Mouse (Mus musculus): ENCODE data around the gene Olfr569. TPM values are rescaled to one million over a fixed set of nuclear protein-coding genes. Genes with fewer than 3 reads are reported as not detected.

Gene Olfr569
- polyA plus RNA-seq, 1 experiment from 2014 or later = not detected

Other genes starting within 250 kb of the Olfr569 start
- gene Olfr555, start 232.1 kb downstream of the Olfr569 start, polyA plus RNA-seq (2015; fragmentation: Nextera tagmentation; extraction: Ambion mirVana) = not detected in 2 replicates
- not detected in 2 replicates for gene Olfr556, start 226.0 kb downstream of the Olfr569 start, polyA plus RNA-seq (2015; fragmentation: Nextera tagmentation; extraction: Ambion mirVana)
- gene Trim68, start 203.6 kb downstream of the Olfr569 start, polyA plus RNA-seq (2015; fragmentation: Nextera tagmentation; extraction: Ambion mirVana) = 7.0 and 10.4 TPM in 2 replicates
- not detected in 2 replicates for gene Olfr557, start 195.0 kb downstream of the Olfr569 start, polyA plus RNA-seq (2015; fragmentation: Nextera tagmentation; extraction: Ambion mirVana)
- 0.22 and 0.54 TPM in 2 replicates for gene Olfr558, start 188.7 kb downstream of the Olfr569 start, polyA plus RNA-seq (2015; fragmentation: Nextera tagmentation; extraction: Ambion mirVana)
- gene Olfr33, start 171.8 kb downstream of the Olfr569 start, polyA plus RNA-seq (2015; fragmentation: Nextera tagmentation; extraction: Ambion mirVana) = not detected in 2 replicates
- gene Olfr559, start 163.4 kb downstream of the Olfr569 start, polyA plus RNA-seq (2015; fragmentation: Nextera tagmentation; extraction: Ambion mirVana) = not detected in 2 replicates
- gene Olfr560, start 131.5 kb downstream of the Olfr569 start, polyA plus RNA-seq (2015; fragmentation: Nextera tagmentation; extraction: Ambion mirVana) = not detected in 2 replicates
- 0.06 TPM in 1 of 2 replicates, not detected in the other for gene Olfr78, start 131.4 kb downstream of the Olfr569 start, polyA plus RNA-seq (2015; fragmentation: Nextera tagmentation; extraction: Ambion mirVana)
- gene Olfr561, start 119.7 kb downstream of the Olfr569 start, polyA plus RNA-seq (2015; fragmentation: Nextera tagmentation; extraction: Ambion mirVana) = not detected in 2 replicates
- gene Olfr564, start 87.4 kb downstream of the Olfr569 start, polyA plus RNA-seq (2015; fragmentation: Nextera tagmentation; extraction: Ambion mirVana) = not detected in 2 replicates
- gene Olfr566, start 32.1 kb downstream of the Olfr569 start, polyA plus RNA-seq (2015; fragmentation: Nextera tagmentation; extraction: Ambion mirVana) = not detected in 2 replicates
- gene Olfr568, start 13.8 kb downstream of the Olfr569 start, polyA plus RNA-seq (2015; fragmentation: Nextera tagmentation; extraction: Ambion mirVana) = not detected in 2 replicates
- not detected in 2 replicates for gene Olfr570, start 3.7 kb upstream of the Olfr569 start, polyA plus RNA-seq (2015; fragmentation: Nextera tagmentation; extraction: Ambion mirVana)
- not detected in 2 replicates for gene Olfr571, start 26.7 kb upstream of the Olfr569 start, polyA plus RNA-seq (2015; fragmentation: Nextera tagmentation; extraction: Ambion mirVana)
- not detected in 2 replicates for gene Olfr572, start 33.5 kb upstream of the Olfr569 start, polyA plus RNA-seq (2015; fragmentation: Nextera tagmentation; extraction: Ambion mirVana)
- not detected in 2 replicates for gene Olfr573-ps1, start 51.7 kb upstream of the Olfr569 start, polyA plus RNA-seq (2015; fragmentation: Nextera tagmentation; extraction: Ambion mirVana)
- not detected in 2 replicates for gene Olfr574, start 57.6 kb upstream of the Olfr569 start, polyA plus RNA-seq (2015; fragmentation: Nextera tagmentation; extraction: Ambion mirVana)
- not detected in 2 replicates for gene Olfr575, start 67.9 kb upstream of the Olfr569 start, polyA plus RNA-seq (2015; fragmentation: Nextera tagmentation; extraction: Ambion mirVana)
- gene Olfr576, start 71.8 kb upstream of the Olfr569 start, polyA plus RNA-seq (2015; fragmentation: Nextera tagmentation; extraction: Ambion mirVana) = not detected in 2 replicates
- gene Olfr577, start 85.1 kb upstream of the Olfr569 start, polyA plus RNA-seq (2015; fragmentation: Nextera tagmentation; extraction: Ambion mirVana) = not detected in 2 replicates
- not detected in 2 replicates for gene Olfr578, start 98.4 kb upstream of the Olfr569 start, polyA plus RNA-seq (2015; fragmentation: Nextera tagmentation; extraction: Ambion mirVana)
- not detected in 2 replicates for gene Olfr582, start 147.1 kb upstream of the Olfr569 start, polyA plus RNA-seq (2015; fragmentation: Nextera tagmentation; extraction: Ambion mirVana)
- not detected in 2 replicates for gene Olfr583, start 160.4 kb upstream of the Olfr569 start, polyA plus RNA-seq (2015; fragmentation: Nextera tagmentation; extraction: Ambion mirVana)
- gene Olfr584, start 191.0 kb upstream of the Olfr569 start, polyA plus RNA-seq (2015; fragmentation: Nextera tagmentation; extraction: Ambion mirVana) = not detected in 2 replicates
- gene Olfr585, start 206.8 kb upstream of the Olfr569 start, polyA plus RNA-seq (2015; fragmentation: Nextera tagmentation; extraction: Ambion mirVana) = not detected in 2 replicates
- not detected in 2 replicates for gene Olfr586, start 234.8 kb upstream of the Olfr569 start, polyA plus RNA-seq (2015; fragmentation: Nextera tagmentation; extraction: Ambion mirVana)
- not detected in 2 replicates for gene Olfr588-ps1, start 250.0 kb upstream of the Olfr569 start, polyA plus RNA-seq (2015; fragmentation: Nextera tagmentation; extraction: Ambion mirVana)